Mouse (Mus musculus): Measurements from ENCODE around the gene Rps9.
"Not testable (repeated sequence)": the region's sequence is repeated elsewhere in the genome, so short reads cannot be mapped to it uniquely, and the experiment has no call there.

Gene Rps9

DNA sequence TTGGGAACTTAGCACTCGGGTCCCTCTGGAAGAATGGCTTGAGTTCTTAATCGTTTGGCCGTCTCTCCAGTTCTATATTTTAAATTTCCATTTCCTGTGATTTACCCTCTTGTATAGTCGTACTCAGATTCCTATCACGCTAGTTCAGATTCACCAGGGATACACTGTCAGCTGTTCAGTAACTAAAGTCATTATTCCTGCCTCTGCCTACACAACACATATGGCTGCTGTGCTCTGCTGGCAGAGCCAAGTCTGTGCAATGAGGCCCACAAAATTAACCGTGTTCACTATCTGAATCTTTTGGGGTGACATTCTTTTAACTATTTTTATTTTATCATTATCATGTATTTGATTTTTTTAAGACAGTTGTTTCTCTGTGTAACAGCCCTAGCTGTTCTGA is 5.3 kb upstream of the Rps9 start:
- no peak for DNase-seq (ENCODE audit: low spot score)

DNA sequence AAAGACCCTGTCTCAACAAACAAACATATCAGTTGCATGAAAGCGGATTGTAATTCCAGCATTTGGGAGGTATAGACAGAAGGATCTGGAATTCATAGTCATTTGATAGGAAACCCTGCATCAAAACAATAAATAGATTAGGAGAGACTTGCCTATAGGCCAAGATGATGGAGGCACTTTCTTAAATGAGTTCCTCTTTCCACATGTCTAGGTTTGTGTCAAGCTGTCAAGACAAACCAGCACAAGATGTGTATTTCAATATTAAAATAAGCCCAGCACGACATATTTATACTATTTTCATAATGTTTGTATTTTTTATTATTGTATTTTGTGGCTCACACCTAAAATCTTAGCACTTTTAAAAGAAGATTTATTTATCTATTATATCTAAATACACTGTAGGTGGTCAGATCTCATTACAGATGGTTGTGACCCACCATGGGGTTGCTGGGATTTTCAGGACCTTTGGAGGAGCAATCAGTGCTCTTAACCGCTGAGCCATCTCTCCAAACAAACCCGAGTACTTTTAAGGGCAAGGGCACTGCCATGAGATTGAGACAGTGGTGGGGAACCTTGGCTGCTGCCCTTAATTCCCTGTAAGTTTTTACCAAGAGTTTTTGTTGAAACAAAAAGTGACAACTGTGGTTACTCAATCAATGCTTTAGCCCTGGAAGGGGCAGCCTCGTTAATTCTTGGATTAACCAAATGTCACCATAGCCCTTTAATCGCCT is 480 bp upstream of the Rps9 start:
- DNase-seq (ENCODE audit: low spot score): no peak

DNA sequence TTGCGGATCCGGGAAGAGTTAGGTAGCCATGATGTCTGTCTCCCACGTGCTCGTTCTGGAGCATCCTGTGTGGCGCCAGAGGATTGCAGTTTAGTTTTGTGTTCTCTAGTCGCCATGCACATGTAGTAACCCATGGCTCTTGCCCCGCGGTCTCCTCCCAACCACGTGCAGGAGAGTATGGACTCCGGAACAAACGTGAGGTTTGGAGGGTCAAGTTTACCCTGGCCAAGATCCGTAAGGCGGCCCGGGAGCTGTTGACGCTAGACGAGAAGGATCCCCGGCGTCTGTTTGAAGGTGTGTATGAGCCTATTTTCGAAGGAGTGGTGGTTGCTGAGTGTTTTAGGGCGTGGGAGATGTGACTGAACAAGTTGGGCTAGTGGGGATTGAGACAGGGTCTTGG is 682 bp downstream of the Rps9 start:
- no peak for DNase-seq (ENCODE audit: low spot score)

DNA sequence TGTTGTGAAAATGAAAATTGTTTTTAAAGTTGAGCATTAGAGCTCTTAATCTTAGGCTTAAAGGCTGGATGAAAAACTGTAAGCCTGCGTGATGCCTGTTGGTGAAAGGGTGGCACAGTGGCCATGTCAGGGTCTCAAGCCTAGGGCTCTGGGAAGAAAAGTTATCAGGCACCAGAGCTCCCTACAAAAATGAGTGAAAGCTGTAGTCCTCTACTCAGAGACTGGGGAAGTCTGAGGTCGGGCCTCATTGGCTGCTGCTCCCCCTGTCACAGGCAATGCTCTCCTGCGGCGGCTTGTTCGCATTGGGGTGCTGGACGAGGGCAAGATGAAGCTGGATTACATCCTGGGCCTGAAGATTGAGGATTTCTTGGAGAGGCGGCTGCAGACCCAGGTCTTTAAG is 1.7 kb downstream of the Rps9 start:
- not testable (repeated sequence) for DNase-seq (ENCODE audit: low spot score)

DNA sequence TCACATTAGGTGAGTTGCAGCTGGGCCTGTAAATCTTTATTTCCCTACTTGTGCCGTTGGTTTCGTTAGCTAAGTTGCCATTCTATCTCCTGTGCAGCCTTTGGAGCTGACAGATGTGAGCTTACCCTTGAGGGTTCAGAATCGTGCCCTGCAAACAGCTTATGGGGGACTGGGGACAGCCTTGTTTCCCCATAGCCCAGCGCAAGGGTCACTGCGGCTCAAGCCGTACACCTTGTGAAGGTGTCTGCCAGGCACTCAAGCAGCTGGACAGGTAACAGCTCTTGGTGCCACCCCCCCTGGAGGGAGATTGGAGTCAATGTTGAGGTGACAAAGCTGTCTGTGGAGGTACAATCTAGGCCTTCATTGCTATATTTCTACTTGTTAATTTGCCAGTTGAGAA is 2.1 kb downstream of the Rps9 start:
- no peak for DNase-seq (ENCODE audit: low spot score)

DNA sequence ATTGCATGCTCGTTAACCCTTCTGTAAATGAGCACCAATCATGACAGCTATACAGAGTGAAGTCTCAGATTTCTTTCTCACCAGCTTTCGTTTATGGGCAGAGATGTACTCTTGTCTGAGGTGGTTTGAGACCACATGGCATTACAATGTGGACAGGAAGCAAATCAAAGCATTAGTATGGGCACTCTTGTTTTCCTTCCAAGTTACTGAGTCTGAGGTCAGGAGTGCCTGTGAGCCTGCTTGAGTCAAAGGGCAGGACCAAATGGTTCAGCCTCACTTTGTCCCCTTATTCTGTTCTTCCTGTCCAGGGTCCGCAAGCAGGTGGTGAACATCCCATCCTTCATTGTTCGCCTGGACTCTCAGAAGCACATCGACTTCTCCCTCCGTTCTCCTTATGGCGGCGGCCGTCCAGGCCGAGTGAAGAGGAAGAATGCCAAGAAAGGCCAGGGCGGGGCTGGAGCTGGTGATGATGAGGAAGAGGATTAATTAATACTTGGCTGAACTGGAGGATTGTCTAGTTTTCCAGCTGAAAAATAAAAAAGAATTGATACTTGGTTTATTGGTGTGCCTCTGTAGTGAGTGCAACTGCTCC is 2.6 kb downstream of the Rps9 start:
- no peak for DNase-seq (ENCODE audit: low spot score)

DNA sequence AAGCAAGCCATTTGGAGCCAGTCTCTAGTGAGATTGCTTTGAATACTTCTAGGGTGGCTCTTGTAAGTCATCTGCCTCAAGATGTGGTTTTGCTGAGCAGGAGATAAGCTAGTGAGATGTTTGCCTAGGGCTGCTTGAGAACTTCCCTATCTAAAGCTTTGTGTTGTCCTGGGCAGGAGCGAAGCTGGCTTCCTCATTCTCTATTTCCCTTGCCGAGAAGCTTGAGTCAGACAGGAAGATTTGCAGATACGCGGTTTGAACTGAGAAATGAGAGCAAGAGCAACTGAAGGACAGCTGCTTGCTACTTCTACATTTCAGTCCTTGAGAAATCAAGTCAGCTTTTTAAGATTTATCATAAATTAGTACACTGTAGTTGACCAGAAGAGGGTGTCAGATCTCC is 3.2 kb downstream of the Rps9 start:
- no peak for DNase-seq (ENCODE audit: low spot score)

DNA sequence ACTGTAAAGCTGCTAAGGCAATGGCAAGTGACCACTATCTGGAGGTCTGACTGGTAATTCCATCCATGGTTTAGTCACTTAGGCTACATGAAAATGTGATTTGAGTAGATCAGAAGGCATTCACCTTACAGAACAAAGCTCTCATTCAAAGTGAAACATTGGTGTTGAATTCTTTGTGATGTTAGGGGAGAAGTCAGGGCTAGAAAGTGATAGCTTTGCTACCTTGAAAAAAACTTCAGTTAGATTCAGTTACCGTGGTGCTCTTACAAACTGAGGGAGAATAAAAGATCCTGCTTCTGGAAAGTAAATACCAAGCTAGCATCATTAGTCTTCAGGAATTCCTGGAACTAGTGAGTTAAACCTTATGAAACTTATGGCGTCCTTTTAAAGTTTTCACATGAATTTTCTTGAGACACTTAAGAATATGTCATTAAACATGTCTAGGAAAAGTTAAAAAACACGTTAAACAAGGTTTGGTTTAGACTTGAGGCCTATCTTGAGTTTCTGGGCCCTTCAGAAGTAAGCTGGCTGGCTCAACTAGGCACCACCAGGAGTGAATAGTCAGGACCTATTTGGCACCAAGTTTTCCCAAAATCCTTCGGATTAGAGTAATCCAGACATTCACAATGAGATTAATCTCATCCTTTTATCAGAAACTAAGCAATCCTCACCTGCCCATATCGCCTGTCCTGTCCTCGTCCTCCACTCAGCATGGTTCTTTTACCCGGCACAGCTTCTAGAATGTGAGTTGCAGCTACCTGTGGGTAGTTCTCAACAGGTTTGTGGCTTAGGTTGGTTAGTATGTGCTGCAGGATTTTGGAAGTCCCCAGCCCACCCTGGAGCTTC is 4.0 kb downstream of the Rps9 start:
- no peak for DNase-seq (ENCODE audit: low spot score)

DNA sequence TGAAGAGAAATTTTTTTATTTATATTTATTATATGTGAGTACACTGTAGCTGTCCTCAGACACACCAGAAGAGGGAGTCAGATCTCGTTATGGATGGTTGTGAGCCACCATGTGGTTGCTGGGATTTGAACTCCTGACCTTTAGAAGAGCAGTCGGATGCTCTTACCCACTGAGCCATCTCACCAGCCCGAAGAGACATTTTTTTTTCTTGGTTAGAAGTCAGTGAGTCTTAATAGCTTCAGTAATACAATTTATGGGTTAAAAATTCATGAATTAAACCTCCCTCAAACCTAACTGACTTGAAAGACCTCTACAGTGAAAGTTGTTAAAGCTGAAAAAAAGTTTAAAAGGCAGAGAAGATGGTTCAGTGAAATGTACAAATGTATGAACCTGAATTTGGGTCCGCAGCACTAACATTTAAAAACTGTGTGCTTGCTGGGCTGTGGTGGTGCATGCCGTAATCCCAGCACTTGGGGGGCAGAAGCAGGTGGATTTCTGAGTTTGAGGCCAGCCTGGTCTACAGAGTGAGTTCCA is 4.7 kb downstream of the Rps9 start:
- not testable (repeated sequence) for DNase-seq (ENCODE audit: low spot score)

DNA sequence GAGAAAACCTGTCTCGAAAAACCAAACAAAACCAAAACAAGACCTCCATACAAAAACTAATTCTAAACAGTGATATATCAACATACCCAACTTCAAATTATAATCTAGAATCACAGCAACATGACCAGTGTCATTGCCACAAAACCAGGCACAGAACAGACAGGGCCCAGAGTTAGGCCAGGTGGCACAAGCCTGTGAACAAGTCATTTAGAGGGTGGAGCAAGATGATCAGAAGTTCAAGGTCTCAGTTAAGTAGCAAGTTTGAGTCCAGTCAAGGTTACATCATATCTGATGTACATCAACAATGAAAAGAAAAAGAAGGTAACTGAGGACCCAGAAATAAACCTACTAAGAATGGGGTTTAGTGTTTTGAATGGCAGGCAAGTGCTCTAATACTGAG is 5.2 kb downstream of the Rps9 start:
- DNase-seq (ENCODE audit: low spot score): no peak

DNA sequence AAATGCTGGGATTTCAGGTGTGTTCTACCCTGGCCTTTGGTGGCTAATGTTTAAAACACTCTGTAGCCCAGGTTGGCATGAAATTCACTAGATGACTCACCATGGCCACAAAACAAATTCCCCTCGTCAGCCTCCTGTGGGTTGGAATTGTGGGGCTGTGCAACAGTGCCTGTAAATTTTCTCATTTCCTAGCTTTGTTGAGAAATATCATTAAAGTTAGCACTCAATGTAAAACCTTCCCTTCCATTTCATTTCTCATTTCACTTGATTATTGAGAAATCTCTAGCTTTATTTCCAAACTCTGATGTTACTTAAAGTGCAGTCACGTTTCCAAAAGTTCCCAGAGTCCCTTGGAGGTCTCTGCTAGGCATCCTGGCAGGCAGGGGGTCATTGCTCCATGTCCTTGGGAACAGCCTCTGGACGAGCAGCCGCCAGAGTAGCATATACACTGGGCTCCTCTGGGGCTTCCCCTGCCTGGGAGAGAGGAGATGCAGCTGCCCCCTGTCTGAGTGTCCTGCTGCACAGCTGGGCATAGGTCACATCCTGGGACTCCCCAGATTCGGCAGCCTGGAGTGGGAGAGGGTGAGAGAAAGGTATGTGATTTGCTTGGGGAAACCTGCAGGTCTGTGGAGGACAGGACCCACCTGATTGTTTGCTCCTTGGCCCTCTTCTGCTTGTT is 8.6 kb downstream of the Rps9 start:
- DNase-seq (ENCODE audit: low spot score): no peak

DNA sequence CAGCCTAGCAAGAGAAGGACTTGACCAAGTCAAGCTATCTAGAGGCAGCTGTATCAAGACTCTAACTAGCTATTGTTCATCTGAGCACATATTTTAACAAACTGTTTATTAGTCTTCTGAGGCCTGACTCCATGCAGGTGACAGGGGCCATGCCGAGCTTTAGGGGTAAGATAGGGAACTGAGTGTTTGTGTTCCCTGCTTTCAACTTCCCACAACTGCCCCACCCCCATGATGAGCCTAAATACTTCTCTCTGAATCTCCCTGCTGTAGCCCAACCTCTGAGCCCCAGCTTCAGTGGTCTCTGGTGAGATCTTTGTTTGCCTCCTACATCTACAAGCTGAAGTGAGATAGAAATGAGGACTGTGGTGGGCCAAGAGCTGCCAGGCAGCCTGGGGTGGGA is 11.5 kb downstream of the Rps9 start:
- no peak for DNase-seq (ENCODE audit: low spot score)

DNA sequence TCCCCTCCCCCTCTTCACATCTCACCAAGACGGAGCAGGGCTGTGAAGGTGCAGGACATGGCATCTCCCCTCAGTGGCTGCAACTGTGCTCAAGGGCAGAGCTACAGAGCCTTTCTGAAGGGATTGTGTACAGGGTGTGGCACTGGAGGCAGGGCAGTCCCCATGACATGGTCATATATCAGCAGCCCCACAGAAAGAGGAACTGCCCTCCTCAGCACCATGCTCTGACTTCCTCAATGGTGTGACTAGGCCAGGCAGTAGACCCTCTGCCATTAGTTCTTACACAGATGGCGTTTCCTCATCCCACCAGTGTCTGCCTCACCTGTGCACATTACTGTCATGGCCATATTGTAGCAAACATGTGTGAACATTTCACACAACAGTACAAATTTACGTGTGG is 16.5 kb downstream of the Rps9 start, which contains the start of gene Pirb:
Gene Pirb (minus strand): TSS at position 124 of the 400 bp plus-strand sequence.
- not testable (repeated sequence) for DNase-seq (ENCODE audit: low spot score)

DNA sequence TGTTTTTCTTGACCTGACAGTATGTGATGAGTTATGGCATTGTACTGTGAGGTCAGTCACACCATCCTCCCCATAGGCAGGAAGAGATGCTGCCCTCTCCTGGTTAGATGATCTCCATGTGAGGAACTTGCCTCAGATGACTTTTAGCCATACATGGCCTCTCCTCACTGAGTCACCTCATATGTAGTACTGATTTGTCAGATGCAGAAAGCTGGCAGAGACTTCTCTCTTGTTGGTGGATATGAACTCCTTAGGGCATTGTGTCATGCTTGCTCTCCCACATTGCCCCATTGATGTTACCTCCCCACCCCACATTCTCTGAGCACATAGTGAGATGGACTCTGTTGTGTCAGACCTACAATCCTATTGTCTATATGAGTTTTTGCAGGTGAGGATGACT is 21.7 kb downstream of the Rps9 start:
- DNase-seq (ENCODE audit: low spot score): not testable (repeated sequence)

DNA sequence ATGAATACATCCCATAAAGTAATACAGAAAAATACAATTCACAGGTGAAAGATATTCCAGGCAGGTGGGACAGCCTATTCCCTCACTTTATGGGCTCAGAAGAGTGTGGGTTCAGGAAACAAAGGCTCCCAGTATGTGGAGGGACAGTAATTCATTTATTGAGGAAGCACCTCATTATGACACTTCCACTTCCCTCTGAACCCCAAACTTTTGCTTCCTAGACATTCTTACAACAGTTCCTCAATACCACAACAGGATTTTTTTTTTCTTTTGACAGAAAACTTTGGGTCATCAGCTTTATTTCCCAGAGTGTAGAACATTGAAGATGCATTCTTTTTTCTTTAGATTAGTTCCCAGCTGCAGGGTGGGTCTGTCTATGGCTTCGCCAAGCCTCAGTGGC is 28.9 kb downstream of the Rps9 start:
- not testable (repeated sequence) for DNase-seq (ENCODE audit: low spot score)
